Mouse (Mus musculus) cortical plate, adult 2 months (tissue): ENCODE measurements around the gene Tlcd2. TPM values are rescaled to one million over a fixed set of nuclear protein-coding genes. Genes with fewer than 3 reads are reported as not detected.

Experiments
- H3K27ac ChIP-seq: fragments of 200-500 bp; 2 replicates; pipeline ENCODE4 v1.5.1; 2012; ENCODE audit warnings: low read length, control low read depth, inconsistent platforms; ENCODE audit not compliant: insufficient read depth
- H3K4me1 ChIP-seq: fragments of 200-500 bp; 2 replicates; pipeline ENCODE4 v1.6.1; 2011; ENCODE audit warnings: low read length; ENCODE audit not compliant: control insufficient read depth, insufficient read depth
- H3K4me3 ChIP-seq: fragments of 200-500 bp; 2 replicates; pipeline ENCODE4 v1.5.1; 2011; ENCODE audit warnings: mild to moderate bottlenecking, low read length, control low read depth; ENCODE audit not compliant: insufficient read depth
- CTCF ChIP-seq: fragments of 200-500 bp; IDR thresholded peaks from 2 replicates; pipeline ENCODE4 v1.5.1; 2011; ENCODE audit warnings: mild to moderate bottlenecking, control low read depth, low read length; ENCODE audit not compliant: insufficient read depth; ENCODE audit errors: extremely low read depth
- POLR2A ChIP-seq: fragments of 200-500 bp; IDR thresholded peaks from 2 replicates; pipeline ENCODE4 v1.6.1; 2011; ENCODE audit warnings: mild to moderate bottlenecking, low read length, control low read depth; ENCODE audit not compliant: insufficient read depth; ENCODE audit errors: extremely low read depth
- polyA plus RNA-seq: library from polyadenylated mRNA; depleted of rRNA; stranded (reverse); fragments of >200 nt; gene quantifications from 2 replicates; pipeline ENCODE4 v1.2.3, GENCODE M21; 2012

Gene Tlcd2
- polyA plus RNA-seq, 1 experiment = 1.3 TPM

DNA sequence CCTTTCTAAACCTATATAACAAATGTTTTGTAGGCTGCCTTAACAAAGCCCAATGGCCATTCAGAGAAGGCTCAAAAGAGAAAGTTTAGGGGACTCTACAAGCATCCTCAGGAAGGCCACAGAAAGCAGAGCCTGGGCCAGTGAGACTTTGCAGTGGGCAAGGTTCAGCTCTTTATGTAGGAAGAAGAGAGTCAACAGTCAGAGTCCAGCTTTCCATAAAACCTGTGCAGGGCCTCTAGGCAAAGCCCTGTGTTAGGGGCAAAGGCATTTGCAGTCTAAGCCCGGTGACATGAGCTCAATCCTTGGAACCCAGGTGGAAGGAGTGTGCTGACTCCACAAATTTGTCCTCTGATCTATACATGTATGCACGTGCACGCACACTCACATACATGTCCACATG, 37.1 kb upstream of the Tlcd2 start:
- TF ChIP-seq CTCF (no peak), POLR2A (no peak)
- H3K4me1 ChIP-seq = no peaks in the 10 kb centered on the region
- H3K27ac ChIP-seq = no peak overlapping the region
- H3K4me3 ChIP-seq = no peak overlapping the region

GRCm38 (mm10) chr11:75429019-75429705, 32.4 kb upstream of the Tlcd2 start:
- Histone ChIP-seq H3K4me1 (no peaks in the 10 kb centered on the region), H3K4me3 (no peak overlapping the region), H3K27ac (no peak overlapping the region)
- TF ChIP-seq POLR2A (no peak), CTCF (no peak)

DNA sequence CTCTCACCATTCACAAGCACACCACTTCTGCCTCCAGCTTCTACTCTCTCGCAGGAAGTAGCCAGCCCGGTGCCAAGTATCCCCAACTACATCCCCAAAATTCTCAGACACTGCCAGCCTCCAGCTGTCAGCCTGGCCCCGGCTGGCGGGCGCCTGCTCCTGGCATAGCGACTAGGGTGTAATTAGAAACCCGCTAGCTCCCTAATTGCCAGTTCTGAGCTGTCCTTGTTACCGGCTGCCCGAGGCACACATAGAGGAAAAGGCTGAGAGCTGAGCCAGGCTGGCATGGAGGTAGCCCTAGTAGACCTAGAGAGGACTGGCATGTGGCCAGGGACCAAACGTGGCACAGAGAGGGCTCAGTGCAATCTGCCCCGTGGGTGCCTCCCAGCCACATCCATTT, 30.2 kb upstream of the Tlcd2 start:
- H3K4me3 ChIP-seq = no peak overlapping the region

GRCm38 (mm10) chr11:75434138-75434537, 27.4 kb upstream of the Tlcd2 start:
- H3K4me1 ChIP-seq = no peaks in the 10 kb centered on the region
- no peak for TF ChIP-seq POLR2A
- TF ChIP-seq CTCF = no peak
- no peak overlapping the region for H3K4me3 ChIP-seq
- no peak overlapping the region for H3K27ac ChIP-seq

More for the DNA sequence above, 30.2 kb upstream of the Tlcd2 start:
- Histone ChIP-seq H3K4me1 (no peaks in the 10 kb centered on the region), H3K27ac (no peak overlapping the region)
- TF ChIP-seq CTCF = no peak
- TF ChIP-seq POLR2A = no peak

DNA sequence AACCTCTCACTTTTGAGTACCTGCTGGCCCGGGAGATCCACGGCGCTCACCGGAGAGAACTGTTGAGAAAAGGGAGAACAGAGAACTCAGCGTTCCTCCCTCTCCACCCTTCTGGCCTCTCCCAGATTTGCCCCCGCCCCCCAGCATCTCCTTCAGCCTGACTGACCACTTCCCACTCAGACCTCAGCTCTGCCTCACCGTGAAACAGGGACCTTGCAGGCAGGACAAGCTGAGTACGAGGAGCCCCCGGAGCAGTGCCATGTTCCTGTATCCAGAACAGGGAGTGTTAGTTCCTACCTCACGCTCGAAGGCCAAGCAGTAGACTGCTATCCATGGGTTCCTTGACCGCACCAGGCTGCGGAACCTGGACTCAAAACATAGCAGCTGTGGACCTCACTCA, 23.3 kb upstream of the Tlcd2 start:
- no peak overlapping the region for H3K27ac ChIP-seq
- no peak overlapping the region for H3K4me3 ChIP-seq
- no peaks in the 10 kb centered on the region for H3K4me1 ChIP-seq
- TF ChIP-seq POLR2A (no peak), CTCF (no peak)

GRCm38 (mm10) chr11:75438804-75439203, 22.7 kb upstream of the Tlcd2 start:
- no peak overlapping the region for H3K27ac ChIP-seq
- no peak overlapping the region for H3K4me3 ChIP-seq
- TF ChIP-seq POLR2A = no peak
- no peaks in the 10 kb centered on the region for H3K4me1 ChIP-seq

DNA sequence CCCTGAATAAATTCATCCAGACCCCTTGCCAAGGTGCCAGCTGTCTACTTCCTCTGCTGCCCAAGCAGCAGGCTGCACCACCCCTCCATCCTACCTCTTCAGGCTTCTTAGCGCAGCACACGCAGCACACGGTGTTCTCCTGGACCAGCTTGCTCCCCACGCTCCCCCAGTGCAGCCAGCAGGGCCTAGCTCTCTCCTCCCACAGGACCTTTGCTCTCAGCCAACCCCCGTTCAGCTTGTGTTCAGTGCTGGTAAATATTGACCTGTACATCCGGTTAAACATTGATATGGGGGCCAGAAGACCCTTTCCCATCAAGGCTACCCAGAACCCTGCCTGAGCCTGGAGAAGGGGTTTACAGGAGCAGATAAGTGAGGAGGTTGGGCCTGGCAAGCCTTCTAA, 22.2 kb upstream of the Tlcd2 start, which contains the start of gene Serpinf2:
Gene Serpinf2, minus strand, starts transcription at position 229 of the 400 bp plus-strand sequence.
- H3K4me1 ChIP-seq = no peaks in the 10 kb centered on the region
- no peak for TF ChIP-seq CTCF
- TF ChIP-seq POLR2A = no peak
- H3K4me3 ChIP-seq = no peak within 1 kb of the TSS
- no peak within 1 kb of the TSS for H3K27ac ChIP-seq

GRCm38 (mm10) chr11:75439951-75440350, 21.6 kb upstream of the Tlcd2 start:
- no peak for TF ChIP-seq CTCF
- TF ChIP-seq POLR2A = no peak
- H3K27ac ChIP-seq = no peak overlapping the region
- no peaks in the 10 kb centered on the region for H3K4me1 ChIP-seq
- H3K4me3 ChIP-seq = no peak overlapping the region

- Histone ChIP-seq H3K4me1 (no peaks in the 10 kb centered on the region), H3K4me3 (no peak overlapping the region), H3K27ac (no peak overlapping the region)
- TF ChIP-seq POLR2A (no peak), CTCF (no peak)
Observed at GRCm38 (mm10) chr11:75441034-75441433, 20.5 kb upstream of the Tlcd2 start.

DNA sequence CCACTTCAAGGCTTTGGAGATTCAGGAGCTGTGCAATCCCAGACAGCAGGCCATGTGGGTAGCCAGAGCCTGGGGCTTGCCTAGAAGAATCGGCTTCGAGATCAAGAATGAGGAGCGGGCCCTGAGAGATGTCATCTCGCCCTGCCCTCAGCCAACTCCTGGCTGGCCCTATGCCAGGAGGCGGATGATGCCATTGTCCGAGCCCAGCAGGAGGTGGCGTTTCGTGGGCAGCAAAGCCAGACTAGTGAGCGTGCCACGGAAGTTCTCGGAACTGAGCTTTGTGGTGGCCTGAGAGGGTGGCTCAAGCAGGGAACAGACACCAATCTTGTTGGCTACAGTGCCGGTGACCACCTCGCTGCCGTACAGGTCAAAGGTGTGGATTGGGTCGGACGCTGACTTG, 19.9 kb upstream of the Tlcd2 start:
- Histone ChIP-seq H3K27ac (no peak overlapping the region), H3K4me3 (no peak overlapping the region), H3K4me1 (no peaks in the 10 kb centered on the region)
- TF ChIP-seq POLR2A = no peak
- no peak for TF ChIP-seq CTCF
